Mouse (Mus musculus): Measurements from ENCODE around the gene Trim17.

DNA sequence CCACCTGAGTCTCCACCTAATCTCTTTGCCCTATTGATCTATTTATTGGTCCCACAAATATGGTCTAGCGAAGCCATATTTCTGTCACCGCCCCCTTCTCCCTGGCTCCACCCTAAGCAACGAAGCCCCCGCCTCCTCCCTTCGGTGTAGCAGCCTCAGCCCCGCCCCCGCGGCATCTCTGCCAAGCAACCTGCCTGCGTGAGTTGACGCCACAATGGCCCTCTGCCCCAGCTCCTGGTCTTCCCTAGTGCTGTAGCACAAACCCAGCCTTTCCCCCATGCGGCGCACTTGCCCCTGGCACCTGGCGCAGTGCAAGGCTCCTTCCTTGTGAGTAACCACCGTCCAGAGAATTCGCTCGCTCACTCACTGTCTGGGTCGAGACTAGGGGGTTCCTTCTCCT is 9.1 kb downstream of the Trim17 start:
- TF ChIP-seq CTCF (conservative IDR thresholded peaks at IDR 0.05; ENCODE audit: low read length) (no peak), NANOG (IDR thresholded peaks at IDR 0.05; ENCODE audit: borderline replicate concordance, low read length) (no peak), POU5F1 (IDR thresholded peaks at IDR 0.05; ENCODE audit: borderline replicate concordance, low read length) (no peak)

Measured in E14TG2a.4 (cell line).